Mouse (Mus musculus): ENCODE measurements around the gene Grik4. TPM values are rescaled to one million over a fixed set of nuclear protein-coding genes. Genes with fewer than 3 reads are reported as not detected.

Grik4 gene
- polyA plus RNA-seq, 1 experiment from 2014 or later: 0.13 TPM

DNA sequence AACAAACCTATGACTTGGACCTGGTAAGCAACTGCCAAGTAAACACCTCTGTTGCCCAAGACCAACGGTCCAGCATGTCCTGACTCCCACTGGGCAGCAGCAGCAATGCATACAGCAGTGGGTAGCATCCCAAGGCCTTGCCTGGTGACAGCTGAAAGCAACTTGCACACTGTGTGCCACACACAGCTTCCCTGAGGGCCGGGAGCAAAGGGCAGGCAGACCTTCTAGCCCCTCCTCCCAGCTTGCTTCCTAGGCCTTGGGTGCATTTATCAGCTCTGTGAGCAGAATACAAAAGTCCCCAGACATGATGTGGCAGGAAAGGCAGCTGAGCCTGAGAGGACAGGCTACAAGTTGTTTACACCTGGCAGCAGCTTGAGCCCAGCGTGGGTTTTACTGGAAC, 37.3 kb downstream of the Grik4 start:
- DNase-seq (ENCODE audit: low spot score): no peak

DNA sequence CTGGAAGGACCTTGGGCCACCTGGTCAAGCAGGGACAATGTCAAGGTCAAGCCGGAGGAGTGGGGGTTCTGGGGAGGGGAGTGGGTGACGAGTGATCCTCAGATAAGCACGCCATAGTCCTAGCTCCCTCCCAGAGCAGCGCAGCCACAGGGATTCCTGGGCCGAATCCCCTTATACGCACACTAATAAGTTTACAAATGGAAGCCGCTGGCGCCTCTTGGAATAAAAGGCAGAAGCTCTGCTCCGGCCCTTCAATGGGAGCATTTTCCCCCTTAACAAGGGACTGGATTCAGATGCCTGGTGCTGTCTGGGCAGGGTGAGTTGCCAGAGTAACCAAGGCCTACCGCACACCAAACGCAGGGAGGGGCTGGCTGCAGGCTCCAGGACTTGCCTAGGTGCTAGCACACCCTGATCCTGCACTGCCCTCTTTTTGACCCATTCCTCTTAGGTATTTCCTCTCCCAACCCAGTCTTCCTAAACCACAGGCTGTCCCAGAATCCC, 46.2 kb downstream of the Grik4 start:
- DNase-seq (ENCODE audit: low spot score): no peak

DNA sequence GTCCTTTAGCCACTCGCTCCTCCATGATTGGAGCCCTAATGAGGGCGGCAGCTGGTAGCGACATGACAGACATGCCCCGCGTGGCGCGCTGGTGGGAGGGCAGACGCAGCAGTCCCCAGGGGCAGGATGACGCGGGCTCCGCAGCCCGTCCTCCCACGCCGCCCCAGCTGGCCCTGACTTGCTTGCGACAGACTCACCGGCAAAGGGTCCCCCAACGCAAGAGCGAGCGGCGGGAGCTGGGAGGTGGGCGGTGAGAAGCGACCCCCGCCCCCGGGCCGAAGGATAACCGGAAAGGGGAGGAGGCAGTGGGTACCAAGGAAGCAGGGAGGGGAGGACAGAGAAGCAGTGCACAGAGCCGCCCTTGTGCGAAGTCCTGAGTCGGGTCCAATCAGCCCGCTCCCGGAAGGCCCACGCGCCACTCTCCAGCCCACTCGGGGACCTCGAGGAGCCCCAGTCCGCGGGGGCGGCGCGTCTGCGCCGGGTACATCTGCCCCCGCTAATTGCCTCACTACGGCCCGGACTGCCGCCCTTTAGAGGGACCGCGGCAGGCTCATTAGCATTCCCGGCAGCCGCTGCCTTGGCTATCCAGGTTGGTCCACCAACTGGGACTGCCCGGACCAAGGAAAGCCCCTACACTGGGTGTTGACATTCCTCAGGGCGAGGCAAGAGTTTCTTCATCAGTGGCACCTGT, 46.8 kb downstream of the Grik4 start:
- no peak for DNase-seq (ENCODE audit: low spot score)

DNA sequence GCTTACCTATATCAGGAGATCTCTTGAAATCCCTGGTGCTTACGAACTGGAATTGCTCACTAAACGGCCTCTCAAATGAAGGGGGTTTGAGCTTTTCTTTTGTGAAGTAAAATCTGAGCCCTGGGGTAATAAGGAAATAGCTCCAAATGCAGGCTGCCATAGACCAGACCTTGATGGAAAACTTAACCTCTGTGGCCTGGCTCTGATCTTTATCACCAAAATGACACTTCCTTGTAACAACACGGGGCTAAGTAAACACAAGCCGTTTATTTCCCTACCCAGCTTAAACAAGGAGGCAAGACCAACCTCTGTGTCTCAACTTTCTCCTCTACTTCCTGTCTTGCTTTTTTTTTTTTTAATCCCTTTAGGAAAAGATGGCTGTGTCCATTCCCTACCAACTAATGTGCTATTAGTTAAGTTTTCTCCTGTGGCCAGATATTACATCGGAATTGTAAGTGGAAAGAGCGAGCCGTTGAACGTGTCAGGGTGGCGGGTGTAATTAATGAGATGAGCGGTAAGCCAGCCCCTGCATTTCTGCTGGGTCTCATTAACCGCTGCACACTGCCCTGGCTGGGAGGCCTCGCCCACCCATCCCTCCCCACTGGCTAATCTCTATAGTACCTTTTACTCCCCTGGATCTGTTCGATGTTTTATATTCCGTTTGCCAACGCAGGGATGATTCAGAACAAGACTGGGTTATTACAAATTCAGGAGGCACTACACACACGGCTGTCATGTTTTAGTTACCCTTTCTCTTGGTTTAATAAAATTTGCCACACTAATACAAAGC, 47.7 kb downstream of the Grik4 start:
- DNase-seq (ENCODE audit: low spot score): no peak

DNA sequence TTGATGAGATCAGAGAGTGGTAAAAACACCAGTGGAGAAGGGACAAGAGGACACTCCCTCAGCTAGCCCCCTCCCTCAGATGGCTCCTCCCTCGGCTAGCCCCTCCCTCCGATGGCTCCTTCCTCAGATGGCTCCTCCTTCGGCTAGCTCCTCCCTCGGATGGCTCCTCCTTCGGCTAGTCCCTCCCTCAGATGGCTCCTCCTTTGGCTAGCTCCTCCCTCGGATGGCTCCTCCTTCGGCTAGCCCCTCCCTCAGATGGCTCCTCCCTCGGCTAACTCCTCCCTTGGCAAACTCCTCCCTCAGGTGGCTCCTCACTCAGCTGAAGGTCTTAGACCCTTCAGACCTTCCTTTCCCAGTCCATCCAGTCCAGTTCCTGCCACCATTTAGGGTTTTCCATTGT, 51.5 kb downstream of the Grik4 start:
- no peak for DNase-seq (ENCODE audit: low spot score)

DNA sequence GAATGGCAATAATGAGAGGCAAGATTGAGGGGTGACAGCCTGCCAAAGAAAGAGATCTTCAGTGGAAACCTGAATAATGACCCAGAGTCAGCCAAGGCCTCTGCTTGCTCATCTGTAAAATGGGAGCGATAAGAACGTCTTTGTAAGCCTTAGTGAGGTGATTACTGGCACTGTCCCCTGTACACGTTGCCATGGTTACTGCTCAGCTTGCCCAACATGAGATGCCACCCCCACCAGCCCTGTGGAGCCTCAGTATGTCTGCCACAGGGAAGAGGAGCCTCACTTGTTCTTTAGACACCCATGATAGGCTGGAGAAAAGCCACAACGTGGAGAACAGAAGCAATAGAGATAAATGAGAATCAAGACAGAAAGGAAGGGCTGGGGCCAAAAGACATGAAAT, 56.4 kb downstream of the Grik4 start:
- no peak for DNase-seq (ENCODE audit: low spot score)

DNA sequence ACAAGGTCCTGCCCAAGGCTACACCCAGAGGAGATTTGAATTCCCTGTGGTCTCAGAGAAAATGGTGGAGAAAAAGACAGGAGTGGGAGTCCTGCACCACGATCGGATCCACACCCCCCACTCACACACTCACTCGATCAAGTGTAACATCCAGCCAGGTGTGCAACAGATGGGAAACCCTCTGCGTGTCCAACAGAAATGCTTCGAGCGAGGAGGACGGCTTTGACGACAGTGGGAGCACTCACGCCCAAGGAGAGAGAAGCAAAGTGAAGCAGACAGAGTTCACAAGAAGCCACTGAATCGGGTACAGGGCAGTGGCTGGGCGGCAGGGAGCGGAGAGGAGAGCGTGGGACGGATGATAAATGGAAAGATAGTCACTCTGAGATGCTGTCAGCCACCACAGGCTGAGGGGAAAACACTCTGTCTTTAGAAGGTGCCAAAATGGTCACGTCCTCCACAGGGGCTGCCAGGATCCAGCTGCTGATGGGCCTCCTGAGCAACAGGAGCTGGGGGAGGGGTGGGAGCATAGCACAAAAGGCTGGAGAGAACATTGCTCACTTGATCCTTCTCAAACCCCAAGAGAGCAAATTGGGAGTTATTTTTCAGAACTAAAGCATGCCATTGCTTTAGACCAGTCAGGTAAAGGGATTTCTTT, 58.1 kb downstream of the Grik4 start:
- DNase-seq (ENCODE audit: low spot score): no peak

DNA sequence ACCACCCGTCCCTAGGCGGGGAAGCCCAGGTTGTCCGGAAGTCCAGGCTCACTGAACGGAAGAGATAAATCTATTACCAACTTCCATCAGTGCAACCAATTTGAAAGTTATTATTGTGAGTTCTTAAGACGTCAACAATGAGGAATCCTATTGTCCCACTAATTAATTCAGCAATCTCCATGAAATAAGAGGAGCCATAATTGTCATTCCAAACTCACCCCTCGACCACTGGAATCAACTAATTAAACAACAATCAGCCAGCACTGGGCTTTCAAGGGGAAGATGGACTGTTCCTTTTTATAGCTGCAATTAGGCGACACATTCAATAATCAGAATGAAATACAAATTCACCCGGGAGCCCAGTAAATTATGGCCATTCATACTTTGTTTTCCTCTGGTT, 58.7 kb downstream of the Grik4 start:
- DNase-seq (ENCODE audit: low spot score): no peak

DNA sequence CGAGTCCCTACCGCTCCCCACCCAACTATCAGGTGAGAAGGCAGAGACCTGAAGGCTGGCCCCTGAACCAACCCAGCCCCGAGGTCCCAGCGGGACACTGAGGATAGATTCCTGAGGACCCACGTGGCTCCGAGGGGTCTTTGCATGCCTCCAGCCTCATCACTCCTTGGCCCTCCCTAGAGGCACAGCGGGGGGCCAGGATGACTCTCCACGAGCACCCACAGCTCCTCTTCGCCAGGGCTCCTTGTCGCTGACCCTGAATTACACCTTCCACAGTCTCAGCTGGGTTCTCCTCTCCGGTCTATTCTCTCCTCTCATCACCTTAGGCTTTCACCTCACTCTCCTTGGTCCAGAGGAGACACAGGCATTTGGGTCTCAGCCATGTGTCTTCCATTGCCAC, 59.2 kb downstream of the Grik4 start:
- DNase-seq (ENCODE audit: low spot score): no peak

DNA sequence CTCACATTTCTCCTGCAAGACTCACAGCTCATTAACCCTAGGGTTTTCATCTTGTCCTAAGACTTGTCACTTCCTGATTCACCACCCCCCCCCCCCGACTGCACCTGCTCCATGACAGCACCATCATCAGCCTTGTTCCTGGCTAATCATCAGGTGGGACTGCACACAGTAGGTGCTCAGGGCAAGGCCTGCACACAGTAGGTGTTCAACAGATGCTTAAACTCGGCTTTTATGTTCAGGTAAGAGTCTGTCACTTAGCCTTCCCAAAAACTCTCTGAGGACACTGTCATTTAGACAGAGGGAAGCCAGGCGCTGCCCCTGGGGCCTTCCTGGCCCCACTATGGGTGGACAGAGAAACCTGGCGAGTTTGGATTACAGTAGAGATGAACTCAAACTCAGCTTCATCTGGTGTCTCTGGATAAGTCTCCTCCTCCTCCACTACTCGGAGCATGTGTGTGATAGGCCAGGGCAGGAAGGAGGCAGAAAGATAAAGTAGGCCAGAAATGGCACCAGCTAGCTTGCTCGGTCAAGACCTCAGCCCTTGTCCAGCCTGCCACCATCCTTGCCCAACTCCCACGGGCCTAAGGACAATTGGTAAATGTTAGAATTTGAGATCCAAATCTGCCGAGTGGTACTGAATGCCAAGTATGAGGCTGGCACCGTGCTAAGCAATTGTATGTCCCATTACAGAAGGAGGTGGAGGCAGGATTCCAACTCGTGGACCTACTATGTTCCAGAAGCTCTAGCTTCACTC, 61.1 kb downstream of the Grik4 start:
- DNase-seq (ENCODE audit: low spot score): no peak

DNA sequence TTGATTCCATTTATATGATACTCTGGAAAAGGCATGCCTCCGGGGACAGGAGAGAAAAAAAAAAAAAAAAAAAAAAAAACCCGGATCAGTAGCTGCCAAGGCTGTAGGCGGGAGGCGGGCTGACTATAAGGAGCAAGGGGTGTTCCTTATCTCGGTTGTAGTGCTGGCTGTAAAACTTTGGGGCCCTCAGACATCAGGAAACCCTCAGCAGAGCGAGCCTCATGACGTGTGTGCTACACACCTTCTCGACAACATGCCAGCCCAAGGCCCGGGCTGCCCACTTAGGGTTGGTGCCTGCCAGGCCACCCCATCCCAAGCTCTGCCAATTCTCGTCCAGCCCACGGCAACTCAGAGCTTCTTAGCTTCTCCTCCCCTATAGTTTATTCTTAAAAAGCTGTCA, 62.0 kb downstream of the Grik4 start:
- no peak for DNase-seq (ENCODE audit: low spot score)

DNA sequence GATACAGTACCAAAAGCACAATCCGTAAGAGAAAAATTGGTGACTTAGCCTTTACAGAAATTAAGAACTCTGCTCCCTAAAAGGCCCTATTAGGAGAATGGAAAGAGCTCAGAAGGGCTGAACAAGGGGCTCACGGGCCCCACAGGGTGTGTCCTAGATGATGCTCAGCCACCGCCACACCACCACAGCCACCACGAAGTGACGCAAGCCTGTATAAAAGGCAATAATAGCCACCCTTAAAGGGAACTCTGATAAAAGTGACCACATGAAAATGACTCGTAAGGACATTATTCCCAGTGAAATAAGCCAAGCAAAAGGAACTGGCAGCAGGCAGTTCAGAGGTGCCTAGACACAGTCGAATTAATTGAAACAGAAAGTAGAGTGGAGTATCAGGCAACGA, 63.3 kb downstream of the Grik4 start:
- no peak for DNase-seq (ENCODE audit: low spot score)

DNA sequence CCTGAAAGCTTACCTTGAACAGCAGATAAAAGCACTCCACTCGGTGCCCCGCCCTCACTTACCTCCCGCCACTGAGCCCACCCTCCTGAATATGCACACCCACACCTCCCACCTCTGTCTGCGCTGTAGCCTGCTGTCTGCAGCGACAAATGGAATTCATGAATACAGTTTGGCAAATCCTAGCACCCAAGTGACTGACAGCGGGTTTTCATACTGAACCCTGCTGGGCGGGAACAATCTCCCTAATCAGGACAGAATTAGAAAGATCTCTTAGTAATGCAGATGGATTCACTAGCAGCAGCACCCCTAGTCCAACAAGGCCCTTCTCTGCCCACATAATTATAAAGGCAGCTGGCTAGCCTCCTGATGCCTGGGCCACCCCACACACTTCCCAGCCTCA, 65.9 kb downstream of the Grik4 start:
- no peak for DNase-seq (ENCODE audit: low spot score)

DNA sequence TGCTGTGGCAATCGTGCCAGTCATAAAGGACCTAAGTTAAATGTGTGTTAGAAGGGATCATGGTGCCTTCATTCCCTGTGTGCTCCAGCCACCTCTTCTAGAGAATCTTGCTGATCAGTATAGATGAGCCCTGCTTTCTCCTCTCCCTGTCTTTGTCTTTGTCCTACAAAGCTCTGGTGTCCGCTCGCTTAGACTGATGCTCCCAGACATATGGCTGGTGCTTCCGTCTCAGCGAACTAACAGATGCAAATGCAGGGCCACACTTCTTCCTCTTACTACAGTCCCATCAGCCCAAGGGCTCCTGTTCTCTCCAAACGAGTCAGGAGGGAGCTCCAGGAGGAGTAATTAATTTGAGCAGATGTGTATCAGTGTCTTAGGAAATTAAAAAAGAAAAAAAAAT, 71.4 kb downstream of the Grik4 start:
- DNase-seq (ENCODE audit: low spot score): no peak

DNA sequence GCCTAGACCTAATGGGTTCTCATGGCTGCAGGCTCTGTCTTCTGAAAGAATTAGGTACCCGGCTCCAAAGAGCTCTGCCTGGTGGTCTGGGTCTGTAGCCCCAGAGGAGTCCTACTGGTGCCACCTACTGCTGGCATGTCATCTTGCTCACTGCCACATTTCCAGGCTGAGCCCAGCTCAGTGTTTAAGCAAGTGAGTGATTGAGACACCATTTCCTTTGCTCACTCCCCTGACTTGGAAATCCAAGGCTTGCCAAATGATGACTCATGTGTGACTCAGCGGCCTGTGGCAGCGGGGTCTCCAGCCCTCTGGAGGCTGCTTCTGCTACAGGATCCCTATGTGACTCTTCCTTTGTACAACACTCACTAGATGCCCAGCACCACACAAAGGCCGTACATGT, 72.6 kb downstream of the Grik4 start:
- no peak for DNase-seq (ENCODE audit: low spot score)

DNA sequence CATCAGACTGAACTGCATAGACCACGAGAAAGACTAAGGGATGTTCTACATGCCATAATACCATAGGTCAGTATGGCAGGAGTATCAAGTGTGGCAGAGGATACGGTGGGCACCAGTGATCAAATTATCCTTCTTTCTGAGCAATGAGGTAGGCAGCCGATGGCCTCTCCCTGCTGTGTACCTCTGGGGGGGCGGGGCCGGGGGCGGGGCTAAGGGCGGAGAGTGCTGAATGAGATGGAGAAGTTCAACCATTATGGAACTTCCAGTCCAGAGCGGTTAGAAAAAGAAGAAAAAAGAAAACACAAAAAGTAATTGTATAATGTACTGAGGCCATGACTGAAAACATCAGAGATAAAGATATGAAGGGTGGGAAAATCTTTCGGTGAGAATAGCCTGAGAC, 74.0 kb downstream of the Grik4 start:
- DNase-seq (ENCODE audit: low spot score): no peak

DNA sequence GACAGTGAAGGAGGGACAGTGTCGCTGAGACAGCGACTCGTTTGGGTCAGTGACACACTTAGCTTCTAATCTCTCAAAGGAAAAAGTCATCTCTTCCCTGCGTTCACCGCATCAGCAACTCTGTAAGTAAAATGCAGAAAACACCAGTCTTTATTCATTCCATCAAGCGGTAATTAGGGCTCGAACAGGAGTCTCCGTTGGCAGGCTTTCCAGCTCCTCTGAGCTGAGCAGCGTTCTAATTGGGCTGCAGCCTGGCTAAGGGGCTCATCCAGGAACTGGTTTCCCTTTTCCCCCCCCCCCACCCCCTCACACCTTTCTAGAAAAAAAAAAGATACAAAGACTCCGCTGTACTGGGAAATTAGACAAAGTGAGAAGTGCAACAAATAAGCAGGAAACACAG, 75.8 kb downstream of the Grik4 start:
- DNase-seq (ENCODE audit: low spot score): no peak

DNA sequence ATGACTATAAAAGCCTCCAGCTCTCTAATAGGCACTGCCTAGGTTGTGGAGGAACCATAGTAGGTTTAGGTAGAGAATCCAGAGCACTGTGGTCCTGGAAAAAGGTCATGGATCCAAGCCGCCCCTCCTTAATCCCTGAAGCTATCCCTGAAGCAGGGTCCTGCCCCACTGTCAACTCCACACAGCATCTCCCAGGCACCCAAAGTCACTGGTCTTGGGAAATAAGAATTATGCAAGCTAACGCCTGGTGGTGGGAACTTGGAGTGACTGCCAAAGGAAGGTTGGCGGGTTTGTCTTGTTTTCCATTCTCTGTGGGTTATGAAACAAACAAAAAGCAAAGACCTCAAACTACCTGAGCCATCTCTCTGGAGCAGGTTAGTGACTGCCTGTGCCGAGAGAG, 77.6 kb downstream of the Grik4 start:
- DNase-seq (ENCODE audit: low spot score): no peak

DNA sequence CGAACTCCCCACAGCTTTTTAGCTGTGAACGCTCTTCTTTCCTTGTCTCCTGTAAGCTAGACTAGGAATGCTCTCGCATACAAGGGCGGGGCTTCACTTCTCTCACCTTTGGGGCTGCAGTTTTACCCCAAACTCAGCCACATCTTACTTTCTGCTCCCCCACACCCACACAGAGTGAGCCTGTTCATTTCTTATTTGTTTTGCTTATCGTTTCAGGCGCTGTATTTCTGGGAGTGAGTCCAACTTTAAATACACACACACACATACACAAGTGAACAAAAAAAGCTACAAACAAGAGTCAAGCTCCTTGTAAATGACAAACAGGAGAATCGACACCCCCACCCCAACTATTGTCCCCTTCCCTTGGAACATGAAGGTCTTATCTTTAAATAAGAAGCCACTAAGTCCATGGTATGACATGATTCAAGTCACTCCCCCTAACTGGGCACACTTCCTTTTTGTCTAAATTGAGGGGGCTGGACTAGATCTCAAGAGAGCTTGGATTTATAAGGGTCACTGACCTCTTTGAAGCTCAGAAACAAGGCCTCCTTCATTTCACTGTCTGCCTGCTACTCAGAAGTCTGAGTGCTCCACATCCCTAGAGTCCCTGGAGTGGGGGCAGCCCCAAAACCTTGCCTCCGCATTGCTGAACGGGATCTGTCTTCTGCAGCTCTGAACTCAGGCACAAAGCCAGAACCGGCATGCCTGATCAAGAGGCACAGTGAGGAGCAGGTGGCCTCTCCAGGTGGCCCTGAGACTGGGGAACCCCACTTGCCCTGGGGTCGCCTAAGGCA, 79.1 kb downstream of the Grik4 start:
- DNase-seq (ENCODE audit: low spot score): no peak

DNA sequence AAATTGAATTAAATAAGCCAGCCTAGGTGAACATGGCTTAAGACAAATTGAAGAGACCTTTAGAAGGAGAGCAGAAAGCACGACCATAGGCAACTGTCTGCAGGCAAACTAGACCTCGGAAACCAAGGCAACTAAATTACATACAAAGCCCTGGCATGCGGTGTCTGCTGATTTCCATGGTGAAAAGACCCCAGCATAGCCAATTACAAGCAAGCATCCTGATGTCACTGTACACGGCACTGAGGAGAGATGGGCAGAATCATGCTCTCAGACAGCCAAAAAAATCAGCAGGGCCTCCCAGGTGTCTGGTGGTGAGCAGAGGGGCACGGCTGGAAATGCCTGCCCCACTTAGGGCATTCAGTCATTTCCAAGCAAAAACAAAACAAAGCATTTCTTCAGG, 80.9 kb downstream of the Grik4 start:
- DNase-seq (ENCODE audit: low spot score): no peak

DNA sequence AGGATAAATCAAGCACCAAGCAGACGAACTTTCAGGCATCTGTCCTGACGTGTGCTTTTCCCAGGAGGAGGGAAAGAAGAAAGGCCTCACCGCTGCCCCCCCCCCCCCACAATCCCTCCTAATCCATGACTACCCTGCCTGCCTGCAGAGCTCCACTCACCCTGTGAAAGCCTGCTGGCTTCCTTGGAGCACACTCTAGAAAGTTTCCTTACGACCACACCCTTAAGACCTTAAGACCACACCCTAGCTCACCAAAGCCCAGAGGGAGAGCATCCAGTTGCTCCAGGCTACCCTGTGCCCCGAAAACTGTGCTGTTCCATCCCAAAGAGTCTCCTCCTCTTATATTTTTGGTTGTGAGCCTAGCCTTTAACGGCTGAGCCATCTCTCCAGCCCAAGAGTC, 82.6 kb downstream of the Grik4 start:
- no peak for DNase-seq (ENCODE audit: low spot score)
